Mouse (Mus musculus): ENCODE data around the gene Gnmt.
"Not testable (repeated sequence)": the region's sequence is repeated elsewhere in the genome, so short reads cannot be mapped to it uniquely, and the experiment has no call there.

Gnmt gene

DNA sequence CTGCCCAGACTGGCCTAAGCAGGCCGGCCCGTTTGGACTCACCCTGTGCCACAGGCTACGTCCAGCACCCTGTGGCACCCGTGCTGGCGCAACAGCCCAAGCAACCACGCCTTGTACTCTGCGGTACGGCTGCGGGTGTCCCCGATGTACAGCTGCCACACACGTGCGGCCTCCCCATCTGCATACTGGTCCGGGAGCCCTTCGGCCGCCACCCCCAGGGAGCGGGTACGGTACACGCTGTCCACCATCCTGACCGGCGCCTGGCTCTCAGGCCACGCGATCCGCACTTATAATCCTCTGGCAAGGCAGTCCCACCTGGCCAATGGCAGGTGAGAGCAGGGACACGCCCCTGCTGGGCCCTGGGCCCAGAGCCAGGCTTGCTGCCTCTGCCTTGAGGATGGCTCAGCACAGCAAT is at the start of gene Gnmt:
Gene Gnmt (minus strand): TSS at position 265 of the 415 bp plus-strand sequence.
- DNase-seq = peak; percentile 62

- no peak for DNase-seq
Measured at GRCm38 (mm10) chr17:46776087-46776486, 47.1 kb upstream of the Gnmt start.

- DNase-seq = no peak
Measured at GRCm38 (mm10) chr17:46775070-46775469, 46.1 kb upstream of the Gnmt start.

DNA sequence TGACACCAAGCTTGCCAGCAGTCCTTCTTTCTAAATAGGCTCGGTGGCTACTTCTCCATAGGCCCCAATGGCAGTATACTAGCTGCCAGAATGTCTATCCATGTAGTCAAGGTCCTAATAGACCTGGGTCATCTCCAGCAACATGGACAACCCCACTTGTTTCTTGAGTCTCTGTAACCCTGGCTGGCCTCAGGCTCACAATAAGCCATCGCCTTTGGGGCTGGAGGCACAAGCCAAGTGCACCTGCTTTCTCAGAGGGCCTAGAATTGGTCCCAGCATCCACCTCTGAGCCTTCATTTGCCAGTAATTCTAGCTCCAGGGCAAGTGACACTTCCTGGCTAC is 45.1 kb upstream of the Gnmt start:
- DNase-seq = no peak

DNA sequence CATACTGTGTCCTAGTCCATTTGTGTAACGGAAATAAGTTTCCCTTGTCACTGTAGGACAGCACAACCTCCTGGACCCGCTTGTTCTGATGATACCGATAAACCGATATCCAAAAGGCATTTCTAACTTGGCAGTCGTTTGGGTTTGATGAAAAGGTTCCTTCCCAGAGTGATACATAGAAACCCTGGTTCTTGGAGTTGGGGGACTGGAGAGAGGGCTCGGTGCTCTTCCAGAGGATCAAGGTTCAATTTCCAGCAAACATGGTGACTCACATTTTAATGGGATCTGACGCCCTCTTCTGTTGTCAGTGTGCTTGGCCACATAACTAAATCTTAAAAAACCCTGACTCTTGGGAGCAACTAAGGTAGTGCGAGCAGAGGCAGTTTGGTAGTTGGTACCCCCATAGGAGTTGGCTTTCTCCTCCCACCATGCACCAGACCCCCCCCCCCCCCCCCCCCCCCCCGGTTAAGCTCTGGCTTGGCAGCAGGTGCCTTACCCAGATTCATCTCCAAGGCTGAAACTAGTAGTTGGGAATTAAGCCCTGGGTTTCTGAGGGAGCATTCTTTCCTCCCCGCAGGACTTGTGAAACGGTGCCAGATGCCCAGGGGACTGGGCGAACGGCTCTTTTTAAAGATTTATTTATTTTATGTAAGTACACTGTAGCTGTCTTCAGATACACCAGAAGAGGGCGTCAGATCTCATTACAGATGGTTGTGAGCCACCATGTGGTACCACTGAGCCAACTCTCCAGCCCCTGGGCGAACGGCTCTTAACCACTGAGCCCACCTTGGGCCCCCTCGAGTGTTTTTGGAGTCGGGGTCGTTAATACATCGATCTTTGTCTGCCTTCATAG is 44.5 kb upstream of the Gnmt start:
- no peak for DNase-seq

DNA sequence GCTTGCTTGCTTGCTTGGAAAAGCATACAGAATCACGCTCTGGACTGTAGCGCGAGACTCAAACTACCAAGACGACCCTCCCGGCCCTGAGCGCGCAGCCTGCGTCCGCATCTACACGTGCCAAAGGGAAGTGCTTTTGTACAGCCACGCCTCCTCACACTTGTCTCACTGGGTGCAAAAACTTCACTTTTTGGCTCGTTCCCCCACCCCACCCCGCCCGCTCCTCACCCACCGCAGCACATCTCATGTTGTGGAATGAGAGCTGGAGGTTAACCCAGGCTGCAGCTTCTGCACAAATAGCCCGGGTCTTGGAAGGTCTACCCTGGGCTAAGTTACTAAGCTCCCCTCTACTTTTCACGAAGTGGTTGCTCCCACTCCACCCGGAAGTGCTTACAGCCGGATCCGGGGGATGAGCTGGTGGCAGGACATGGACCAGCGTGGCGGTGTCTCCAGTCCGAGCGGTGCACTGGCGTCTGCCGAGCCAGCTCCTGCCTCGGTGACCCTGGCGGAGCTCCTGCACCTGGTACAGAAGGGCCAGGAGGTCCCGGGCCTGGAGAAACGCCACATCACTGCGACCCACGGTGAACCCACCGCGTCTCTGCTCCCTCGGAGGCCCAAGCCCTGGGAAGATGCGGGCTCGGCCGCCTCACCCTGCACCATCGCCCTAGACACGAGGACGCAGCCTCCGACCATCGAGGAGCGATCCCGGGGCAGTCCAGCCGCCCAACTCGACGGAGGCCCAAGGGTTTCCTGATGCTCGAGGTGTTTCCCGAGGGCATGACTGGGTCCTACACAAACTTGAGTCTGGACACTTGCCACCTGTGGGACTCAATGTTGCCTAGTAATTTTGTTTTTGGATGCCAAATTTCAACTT is 43.7 kb upstream of the Gnmt start, which contains the start of gene 2310039H08Rik:
Gene 2310039H08Rik (plus strand): TSS at position 232 of the 874 bp plus-strand sequence.
- DNase-seq = peak; percentile 83

GRCm38 (mm10) chr17:46772038-46772403 is 43.1 kb upstream of the Gnmt start:
- no peak for DNase-seq

GRCm38 (mm10) chr17:46771616-46772015 is 42.6 kb upstream of the Gnmt start:
- no peak for DNase-seq

DNA sequence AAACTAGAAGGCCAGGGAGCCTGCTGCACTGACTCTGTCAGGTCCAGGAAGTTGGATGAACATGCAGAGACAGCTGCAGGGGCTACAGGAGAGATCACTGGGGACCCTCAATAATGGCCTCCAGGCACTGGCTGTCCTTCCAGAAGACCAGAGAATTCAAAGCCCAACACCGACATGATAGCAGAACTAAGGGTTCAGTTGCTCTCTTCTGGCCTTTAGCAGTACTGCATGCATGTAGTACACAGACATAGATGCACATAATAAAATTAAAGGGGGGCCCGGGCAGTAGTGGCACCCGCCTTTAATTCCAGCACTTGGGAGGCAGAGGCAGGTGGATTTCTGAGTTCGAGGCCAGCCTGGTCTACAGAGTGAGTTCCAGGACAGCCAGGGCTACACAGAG is 42.1 kb upstream of the Gnmt start:
- no peak for DNase-seq

DNA sequence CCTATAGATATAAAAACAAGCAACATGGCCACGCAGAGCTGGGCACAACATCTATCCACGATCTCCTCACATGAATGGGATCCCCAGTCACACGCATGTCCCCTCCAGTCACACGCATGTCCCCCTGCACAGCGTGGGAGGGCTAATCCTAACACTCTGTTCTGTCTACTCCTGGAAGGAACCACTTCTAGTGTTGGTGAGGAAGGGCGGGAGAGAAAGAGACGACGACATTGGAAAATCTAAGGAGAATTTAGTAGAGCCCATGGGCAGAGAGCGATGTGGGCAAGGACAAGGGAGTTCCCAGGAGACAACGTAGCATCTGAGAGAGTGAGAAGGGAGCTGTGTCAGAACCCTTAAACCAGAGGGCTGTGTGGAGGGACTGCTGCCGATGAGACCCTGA is 41.6 kb upstream of the Gnmt start:
- DNase-seq = no peak

DNA sequence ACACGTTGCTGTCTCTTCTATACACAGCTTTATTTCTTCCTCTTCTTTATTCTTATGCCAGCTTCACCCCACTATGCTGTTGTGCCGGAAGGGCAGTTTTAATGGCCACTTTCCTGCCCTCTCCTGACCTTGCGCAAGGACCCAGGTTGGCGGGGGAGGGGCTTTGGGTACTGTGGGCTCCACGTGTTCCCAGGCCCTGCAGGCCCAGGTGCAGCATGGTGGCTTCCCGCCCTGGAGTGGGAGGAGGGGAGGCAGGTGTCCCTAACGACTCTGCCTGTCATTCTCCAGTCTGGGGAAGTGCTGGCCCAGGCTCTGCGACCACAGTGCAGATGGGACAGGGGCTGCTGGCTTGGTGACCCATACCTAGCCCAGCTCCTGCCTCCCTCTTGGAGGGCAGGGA is 38.9 kb upstream of the Gnmt start:
- peak; percentile 61 for DNase-seq

GRCm38 (mm10) chr17:46764916-46765315 is 35.9 kb upstream of the Gnmt start:
- DNase-seq = not testable (repeated sequence)

DNA sequence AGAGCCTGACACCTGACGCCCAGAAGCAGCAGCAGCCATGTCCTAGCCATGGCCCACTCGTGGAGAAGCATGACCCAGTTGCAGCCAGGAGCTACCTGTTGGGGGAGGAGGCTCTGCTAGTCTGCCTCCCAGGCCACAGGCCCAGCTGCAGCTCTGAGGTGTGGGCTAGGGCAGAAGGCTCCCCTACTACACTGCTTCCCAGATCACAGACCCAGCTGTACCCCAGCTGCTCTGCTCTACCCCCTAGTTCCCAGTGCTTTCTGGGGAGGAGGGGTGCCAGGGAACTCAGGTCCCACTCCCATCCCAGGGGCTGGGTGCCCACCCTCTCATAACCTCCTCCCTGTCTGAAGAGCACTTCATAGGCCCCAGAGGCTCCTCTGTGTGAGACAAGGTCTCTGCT is 34.6 kb upstream of the Gnmt start, which contains the start of gene Ptcra:
Gene Ptcra (minus strand): TSS at position 169 of the 400 bp plus-strand sequence.
- DNase-seq = no peak

- no peak for DNase-seq
Measured at GRCm38 (mm10) chr17:46758753-46759152, 29.8 kb upstream of the Gnmt start.

DNA sequence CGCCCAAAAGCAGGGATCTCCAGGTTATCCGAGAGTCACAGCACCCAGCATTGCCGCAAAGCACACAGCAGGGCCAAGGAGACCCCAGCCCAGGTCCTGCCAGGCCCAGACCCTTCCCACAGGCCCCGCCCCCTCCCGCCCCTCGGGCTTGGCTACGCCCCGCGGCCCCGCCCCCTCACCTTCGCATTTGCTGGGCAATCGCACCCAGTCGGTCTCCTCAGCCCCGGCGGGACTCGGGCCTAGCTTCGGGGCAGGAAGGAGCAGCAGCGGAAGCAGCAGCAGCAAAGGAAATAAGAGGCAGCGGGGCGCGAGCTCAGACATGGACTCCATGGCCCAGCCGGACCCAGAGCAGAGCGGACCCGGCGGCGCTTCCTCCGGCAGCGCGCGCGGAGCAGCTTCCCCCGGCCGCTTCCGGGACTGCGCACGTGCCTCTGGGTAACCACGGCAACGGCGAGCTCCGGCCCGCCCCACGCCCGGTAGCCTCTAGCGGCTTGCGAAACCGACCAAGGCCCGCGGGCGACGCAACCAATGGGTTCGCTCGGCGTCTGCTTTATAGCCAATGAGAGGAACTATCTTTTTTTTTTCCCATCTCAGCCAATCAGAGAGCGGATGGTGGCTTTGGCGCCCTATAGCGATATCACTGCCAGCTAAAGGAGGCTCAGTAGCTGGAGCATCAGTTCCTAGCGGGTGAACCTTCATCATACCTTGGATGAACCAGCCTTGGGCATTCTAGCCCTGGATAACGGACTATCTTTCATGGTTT is 23.0 kb upstream of the Gnmt start, which contains the start of gene Cnpy3:
Gene Cnpy3 (minus strand): TSS at position 421 of the 763 bp plus-strand sequence.
- DNase-seq = peak; percentile 97

DNA sequence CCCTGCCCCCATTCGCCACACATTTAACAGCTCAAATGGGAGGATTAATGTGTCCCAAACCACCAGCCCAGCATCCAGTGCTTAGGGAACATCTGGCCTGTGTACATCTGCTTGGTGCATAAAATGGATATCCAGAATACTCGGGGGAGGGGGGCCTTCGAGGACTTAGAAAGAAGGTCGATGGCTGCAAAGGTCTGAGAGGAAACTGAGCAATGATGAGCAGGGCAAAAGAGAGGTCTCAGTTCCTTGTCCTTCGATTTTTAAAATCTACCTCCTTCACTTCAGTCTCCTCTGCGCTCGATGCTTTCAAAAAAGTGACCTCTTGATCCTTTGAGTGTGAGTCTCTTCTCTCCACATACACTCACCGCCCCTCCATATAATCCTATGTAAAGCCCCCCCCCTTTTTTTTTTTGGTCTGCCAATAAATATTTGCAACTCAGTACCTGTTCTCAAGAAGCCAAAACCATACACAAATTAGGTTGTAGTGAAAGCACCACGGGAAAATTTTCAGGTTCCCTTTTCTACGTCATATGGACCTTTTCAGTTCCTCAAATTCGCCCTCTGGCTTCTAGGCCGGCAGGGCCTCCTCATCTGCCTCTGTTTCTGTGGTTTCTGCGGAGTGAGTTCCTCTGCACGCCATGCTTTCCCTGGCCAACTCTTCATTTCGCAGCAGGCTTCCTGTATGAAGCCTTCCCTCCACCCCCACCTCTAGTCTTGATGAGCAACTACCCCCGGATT is 22.3 kb upstream of the Gnmt start:
- no peak for DNase-seq

- no peak for DNase-seq
Measured at GRCm38 (mm10) chr17:46750580-46750979, 21.6 kb upstream of the Gnmt start.

GRCm38 (mm10) chr17:46749282-46749681 is 20.3 kb upstream of the Gnmt start:
- DNase-seq = no peak

DNA sequence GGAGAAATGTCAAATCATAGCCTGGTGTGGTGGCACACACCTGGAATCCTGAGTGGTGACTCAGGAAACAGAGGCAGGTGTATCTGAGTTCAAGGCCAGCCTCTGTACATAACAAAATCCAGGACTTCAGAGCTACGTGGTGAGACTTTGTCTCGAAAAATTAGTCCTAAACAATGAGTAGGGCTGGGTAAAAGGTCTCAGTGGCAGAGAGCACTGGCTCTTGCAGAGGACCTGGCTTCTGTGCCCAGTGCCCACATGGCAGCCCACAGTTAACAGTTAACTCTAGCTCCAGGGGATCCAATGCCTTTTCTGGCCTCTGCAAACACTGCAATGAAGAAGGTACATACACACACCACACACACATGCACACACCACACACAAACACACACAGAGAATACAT is 18.8 kb upstream of the Gnmt start:
- no peak for DNase-seq

DNA sequence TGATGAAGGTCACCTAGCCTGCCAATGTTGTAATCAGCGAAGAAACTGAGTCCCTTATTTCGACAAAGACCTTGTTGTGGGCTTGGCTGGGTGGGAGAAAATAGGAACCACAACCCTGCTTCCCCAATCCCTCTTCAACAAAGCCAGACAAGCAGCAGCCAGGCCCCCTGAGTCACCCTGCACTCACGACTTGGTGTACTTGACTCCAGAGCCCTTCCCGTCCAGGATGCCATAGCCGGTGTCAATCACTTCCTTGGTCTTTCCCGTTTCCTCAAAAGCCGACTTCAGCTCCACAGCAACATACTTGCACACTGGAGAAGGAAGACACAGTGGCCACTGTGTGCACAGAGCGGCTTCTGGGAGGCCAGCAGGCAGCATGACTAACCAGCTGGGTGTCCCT is 18.3 kb upstream of the Gnmt start:
- DNase-seq = no peak

DNA sequence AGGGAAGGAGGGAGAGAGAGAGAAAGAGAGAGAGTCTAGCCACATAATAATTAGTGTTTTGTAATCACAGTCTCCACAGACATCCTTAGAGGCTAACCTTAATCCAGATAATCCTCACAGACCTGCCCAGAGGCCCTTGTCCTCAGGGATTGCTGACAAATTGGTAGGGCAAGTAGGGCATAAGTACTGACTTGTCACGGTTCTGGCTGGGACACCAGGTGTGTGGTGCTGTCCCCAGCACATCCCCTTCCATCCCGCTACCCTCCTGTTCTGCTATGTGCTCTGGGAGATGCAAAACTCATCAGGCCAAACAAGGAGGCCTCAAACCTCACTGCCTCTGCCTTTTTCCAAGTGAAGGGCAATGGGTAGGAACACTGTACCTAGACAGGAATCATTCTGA is 16.5 kb upstream of the Gnmt start:
- no peak for DNase-seq

DNA sequence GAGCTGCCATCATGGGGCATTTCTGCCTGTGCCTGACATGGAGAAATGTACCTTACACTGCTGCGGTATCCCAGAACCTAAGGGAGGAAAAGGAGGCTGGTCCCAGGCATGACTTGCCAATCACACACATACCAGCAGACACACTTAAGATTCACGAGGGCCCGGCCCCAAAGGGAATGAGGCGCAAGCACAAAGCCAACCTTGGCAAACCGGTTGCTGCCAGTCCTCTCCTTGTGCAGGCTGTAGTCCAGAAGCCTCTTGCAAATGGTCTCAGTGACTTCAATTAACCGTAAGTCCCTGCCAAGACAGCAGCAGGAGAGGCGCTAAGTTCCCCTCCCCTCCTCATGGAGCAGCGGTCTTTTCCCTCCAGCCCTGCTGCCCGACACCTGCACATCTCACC is 14.0 kb upstream of the Gnmt start:
- DNase-seq = peak; percentile 24

All from lung, postnatal 14 days (tissue).